Mouse (Mus musculus): ENCODE measurements around the gene Cd300lg. TPM values are rescaled to one million over a fixed set of nuclear protein-coding genes. Genes with fewer than 3 reads are reported as not detected.

Cd300lg gene
- polyA plus RNA-seq, 1 experiment from 2014 or later = 0.43 TPM

DNA sequence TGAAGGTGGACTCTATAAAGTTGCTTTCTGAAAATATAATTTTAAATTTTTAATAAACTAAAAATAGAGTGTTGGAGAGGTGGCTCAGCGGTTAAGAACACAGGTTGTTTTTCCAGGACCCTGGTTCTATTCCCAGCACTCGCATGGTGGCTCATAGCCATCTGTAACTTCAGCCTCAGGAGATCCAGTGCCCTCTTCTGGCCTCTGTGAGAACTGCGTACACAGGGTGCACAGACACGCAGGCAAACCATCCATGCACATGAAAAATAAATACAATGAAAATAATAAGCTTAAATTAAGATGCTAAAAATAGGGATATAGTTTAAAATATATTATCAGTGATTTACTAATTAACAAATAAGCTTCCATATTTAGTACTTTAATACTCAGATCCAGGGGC, 663 bp upstream of the Cd300lg start:
- Histone ChIP-seq H3K27ac (no peak overlapping the region), H3K4me3 (no peak overlapping the region), H3K36me3 (replicated peaks) (no peaks in the 10 kb centered on the region), H3K4me2 (no peak overlapping the region), H3K27me3 (replicated peaks) (no peaks in the 10 kb centered on the region), H3K9me3 (no peaks in the 10 kb centered on the region), H3K4me1 (peaks cover 8% of the 10 kb centered on the region; the same call in 1 of the 2 replicates), H3K9ac (no peak overlapping the region)
- WGBS = 76% methylated on average over 4 of the region's 4 CpGs
- no peak for ATAC-seq (replicated peaks)

DNA sequence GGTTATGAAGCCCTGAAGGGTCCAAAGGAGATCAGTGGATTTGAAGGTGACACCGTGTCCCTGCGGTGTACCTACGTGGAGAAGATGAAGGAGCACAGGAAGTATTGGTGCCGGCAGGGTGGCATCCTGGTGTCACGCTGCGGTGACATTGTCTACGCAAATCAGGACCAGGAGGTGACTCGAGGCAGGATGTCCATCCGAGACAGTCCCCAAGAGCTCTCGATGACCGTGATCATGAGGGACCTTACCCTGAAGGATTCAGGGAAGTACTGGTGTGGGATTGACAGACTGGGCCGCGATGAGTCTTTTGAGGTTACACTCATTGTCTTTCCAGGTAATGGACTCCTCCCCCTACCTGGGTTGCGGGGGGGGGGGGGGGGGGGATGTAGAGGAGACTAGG, 1.7 kb downstream of the Cd300lg start:
- Histone ChIP-seq H3K27ac (no peak overlapping the region), H3K4me2 (no peak overlapping the region), H3K27me3 (replicated peaks) (no peaks in the 10 kb centered on the region), H3K9me3 (no peaks in the 10 kb centered on the region), H3K9ac (no peak overlapping the region), H3K4me1 (peaks cover 8% of the 10 kb centered on the region; the same call in 1 of the 2 replicates), H3K36me3 (replicated peaks) (no peaks in the 10 kb centered on the region), H3K4me3 (no peak overlapping the region)
- 93% methylated on average over 13 of the region's 14 CpGs for WGBS
- ATAC-seq (replicated peaks) = no peak

DNA sequence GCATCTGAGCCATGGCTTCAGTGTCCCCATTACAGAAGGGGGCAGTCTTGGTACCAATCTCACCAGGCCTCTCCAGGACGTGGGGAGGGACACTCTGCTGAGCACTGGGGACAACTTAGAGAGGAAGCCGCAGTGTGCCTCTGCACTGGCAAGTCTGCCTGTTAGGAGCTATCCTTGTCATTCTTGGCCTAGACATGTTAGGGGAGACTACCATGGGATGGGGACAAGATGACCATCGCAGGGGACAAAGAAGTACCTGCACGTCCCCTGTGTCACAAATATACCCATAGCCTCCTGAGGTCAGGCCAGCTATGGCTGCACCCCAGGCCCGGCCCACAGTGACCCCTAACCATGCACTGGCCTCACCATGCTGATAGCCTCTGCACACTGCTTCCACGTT, 2.1 kb downstream of the Cd300lg start:
- WGBS = 83% methylated on average over 6 of the region's 6 CpGs

DNA sequence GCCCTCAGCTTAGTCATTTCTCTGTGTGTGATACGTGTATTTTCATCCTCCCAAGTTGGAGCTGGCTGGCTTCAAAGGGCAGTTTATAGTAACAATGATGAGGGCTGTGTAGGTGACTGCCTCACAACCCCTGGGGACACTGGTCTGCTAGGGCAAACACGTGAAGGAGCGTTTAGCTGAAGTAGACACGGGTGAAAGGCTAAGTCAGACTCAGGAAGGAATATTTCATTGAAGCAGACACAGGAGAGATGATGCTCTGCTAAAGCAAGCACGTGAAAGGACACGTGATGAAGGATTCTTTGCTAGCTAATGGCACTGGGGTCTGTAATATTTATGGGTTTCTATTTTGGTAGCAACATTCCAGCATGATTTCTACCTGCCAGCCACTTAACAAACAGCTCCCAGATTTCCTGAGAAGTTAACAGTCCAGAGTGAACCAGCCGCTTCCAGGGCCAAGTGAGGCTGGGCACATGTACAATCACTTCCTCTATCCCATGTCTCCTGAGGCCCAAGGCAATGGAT, 3.4 kb downstream of the Cd300lg start:
- Histone ChIP-seq H3K36me3 (replicated peaks) (no peaks in the 10 kb centered on the region), H3K4me2 (no peak overlapping the region), H3K9me3 (no peaks in the 10 kb centered on the region), H3K9ac (no peak overlapping the region), H3K27me3 (replicated peaks) (no peaks in the 10 kb centered on the region), H3K27ac (no peak overlapping the region), H3K4me3 (no peak overlapping the region), H3K4me1 (peaks cover 5% of the 10 kb centered on the region; the same call in 1 of the 2 replicates)
- ATAC-seq (replicated peaks) = no peak
- 89% methylated on average over 7 of the region's 7 CpGs for WGBS

More for the DNA sequence above, 2.1 kb downstream of the Cd300lg start:
- Histone ChIP-seq H3K27ac (no peak overlapping the region), H3K4me3 (no peak overlapping the region), H3K27me3 (replicated peaks) (no peaks in the 10 kb centered on the region), H3K9me3 (no peaks in the 10 kb centered on the region), H3K9ac (no peak overlapping the region), H3K36me3 (replicated peaks) (no peaks in the 10 kb centered on the region), H3K4me1 (peaks cover 8% of the 10 kb centered on the region; the same call in 1 of the 2 replicates), H3K4me2 (no peak overlapping the region)
- ATAC-seq (replicated peaks) = no peak

DNA sequence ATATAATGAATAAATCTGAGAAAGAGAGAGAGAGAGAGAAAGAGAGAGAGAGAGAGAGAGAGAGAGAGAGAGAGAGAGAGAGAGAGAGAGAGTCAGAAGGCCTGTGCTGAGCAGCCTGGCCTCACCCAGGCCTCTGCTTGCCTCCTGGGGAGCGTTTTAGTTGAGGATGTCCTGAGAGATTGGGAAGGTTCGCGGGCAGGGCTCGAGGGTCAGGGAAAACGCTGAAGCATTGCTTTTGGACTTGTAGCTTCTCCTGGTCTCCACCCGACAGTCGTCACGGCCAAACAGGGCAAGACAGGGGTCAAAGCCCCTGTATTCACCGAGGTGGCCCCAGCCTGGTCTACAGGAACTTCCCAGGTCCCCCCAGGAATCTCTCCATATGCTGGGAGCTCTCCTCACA, 5.3 kb downstream of the Cd300lg start:
- WGBS = 78% methylated on average over 9 of the region's 9 CpGs
- no peak overlapping the region for H3K27ac ChIP-seq
- H3K9me3 ChIP-seq = no peaks in the 10 kb centered on the region
- H3K9ac ChIP-seq = no peak overlapping the region
- no peaks in the 10 kb centered on the region for H3K36me3 ChIP-seq (replicated peaks)
- H3K4me2 ChIP-seq = no peak overlapping the region
- no peaks in the 10 kb centered on the region for H3K4me1 ChIP-seq
- H3K4me3 ChIP-seq = no peak overlapping the region
- H3K27me3 ChIP-seq (replicated peaks) = no peaks in the 10 kb centered on the region
- no peak for ATAC-seq (replicated peaks)

- Histone ChIP-seq H3K36me3 (replicated peaks) (no peaks in the 10 kb centered on the region), H3K4me2 (no peak overlapping the region), H3K4me3 (no peak overlapping the region), H3K9me3 (no peaks in the 10 kb centered on the region), H3K27ac (no peak overlapping the region), H3K4me1 (no peaks in the 10 kb centered on the region), H3K27me3 (replicated peaks) (no peaks in the 10 kb centered on the region), H3K9ac (no peak overlapping the region)
- no peak for ATAC-seq (replicated peaks)
- WGBS = 57% methylated on average over 14 of the region's 14 CpGs
These were observed 8.7 kb downstream of the Cd300lg start for GRCm38 (mm10) chr11:102049875-102050482.

DNA sequence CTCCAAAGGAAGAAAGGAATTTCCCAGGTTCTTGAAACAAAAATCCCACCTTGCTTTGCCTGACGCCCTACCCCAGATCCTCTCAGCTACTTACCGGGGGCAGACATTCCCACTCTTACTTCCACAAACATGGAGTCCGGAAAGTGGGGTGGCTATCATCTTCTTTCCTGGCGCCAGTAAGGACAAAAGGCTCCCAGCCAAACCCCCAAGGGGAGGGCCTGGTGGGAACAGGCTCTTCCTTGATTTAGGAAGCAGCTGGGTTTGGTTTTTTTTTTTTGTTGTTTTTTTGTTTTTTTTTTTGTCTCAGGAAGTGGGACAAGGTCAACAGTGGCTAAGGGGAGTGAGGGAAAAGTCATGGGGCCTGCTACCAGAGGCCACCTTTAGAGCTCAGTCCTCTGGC, 10.2 kb downstream of the Cd300lg start:
- Histone ChIP-seq H3K9me3 (no peaks in the 10 kb centered on the region), H3K9ac (no peak overlapping the region), H3K27me3 (replicated peaks) (no peaks in the 10 kb centered on the region), H3K36me3 (replicated peaks) (no peaks in the 10 kb centered on the region), H3K4me1 (no peaks in the 10 kb centered on the region), H3K27ac (no peak overlapping the region), H3K4me3 (no peak overlapping the region), H3K4me2 (no peak overlapping the region)
- WGBS = 72% methylated on average over 4 of the region's 4 CpGs
- ATAC-seq (replicated peaks) = no peak

DNA sequence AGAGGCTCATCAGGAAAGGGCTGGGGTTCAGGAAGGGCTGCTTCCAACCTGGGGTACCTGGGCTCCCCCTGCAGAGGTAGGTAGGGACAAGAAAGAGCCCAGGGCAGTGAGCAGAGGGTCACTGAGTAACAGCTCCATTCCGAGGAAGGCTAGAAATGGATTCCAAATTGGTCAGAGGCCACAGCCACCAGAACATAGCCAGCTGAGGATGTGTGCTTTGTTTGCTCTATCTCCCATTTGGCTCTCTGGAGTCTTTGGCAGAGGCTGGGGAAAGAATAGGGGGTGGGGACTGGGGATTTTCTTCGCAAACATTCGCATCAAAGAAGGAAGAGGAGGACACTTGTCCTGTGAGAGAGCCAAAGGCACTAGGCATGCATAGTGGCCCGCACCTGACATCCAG, 10.6 kb downstream of the Cd300lg start:
- WGBS = 41% methylated on average over 4 of the region's 4 CpGs
- Histone ChIP-seq H3K4me3 (no peak overlapping the region), H3K36me3 (replicated peaks) (no peaks in the 10 kb centered on the region), H3K4me2 (no peak overlapping the region), H3K9ac (no peak overlapping the region), H3K9me3 (no peaks in the 10 kb centered on the region), H3K27ac (no peak overlapping the region), H3K4me1 (no peaks in the 10 kb centered on the region), H3K27me3 (replicated peaks) (no peaks in the 10 kb centered on the region)
- no peak for ATAC-seq (replicated peaks)

- Histone ChIP-seq H3K27ac (no peak overlapping the region), H3K4me2 (no peak overlapping the region), H3K27me3 (replicated peaks) (no peaks in the 10 kb centered on the region), H3K36me3 (replicated peaks) (no peaks in the 10 kb centered on the region), H3K4me1 (no peaks in the 10 kb centered on the region), H3K9me3 (no peaks in the 10 kb centered on the region), H3K9ac (no peak overlapping the region), H3K4me3 (no peak overlapping the region)
- no peak for ATAC-seq (replicated peaks)
- WGBS = 79% methylated on average over 12 of the region's 12 CpGs
These were observed 11.4 kb downstream of the Cd300lg start for GRCm38 (mm10) chr11:102052697-102053096.

DNA sequence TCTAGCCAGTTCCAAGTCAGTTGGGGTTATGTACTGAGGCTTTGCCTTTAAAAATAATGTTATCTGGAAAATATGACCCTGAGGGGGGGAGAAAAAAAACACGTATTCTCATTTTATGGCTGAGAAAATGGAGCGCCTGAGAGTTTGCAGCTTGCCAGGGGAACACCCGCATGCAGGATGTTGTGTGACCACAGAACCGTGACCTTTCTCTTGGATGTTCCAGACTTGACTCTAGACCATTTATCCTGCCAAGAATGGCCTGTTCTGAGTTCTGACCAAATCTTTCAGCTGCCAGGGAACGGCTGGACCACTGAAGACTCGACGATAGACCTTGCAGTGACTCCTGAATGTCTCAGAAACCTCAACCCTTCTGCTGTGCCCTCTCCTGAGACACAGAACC, 11.9 kb downstream of the Cd300lg start:
- no peak overlapping the region for H3K9ac ChIP-seq
- H3K4me1 ChIP-seq = no peaks in the 10 kb centered on the region
- H3K9me3 ChIP-seq = no peaks in the 10 kb centered on the region
- no peaks in the 10 kb centered on the region for H3K36me3 ChIP-seq (replicated peaks)
- ATAC-seq (replicated peaks) = no peak
- no peak overlapping the region for H3K27ac ChIP-seq
- no peak overlapping the region for H3K4me2 ChIP-seq
- WGBS = 84% methylated on average over 7 of the region's 7 CpGs
- H3K4me3 ChIP-seq = no peak overlapping the region
- H3K27me3 ChIP-seq (replicated peaks) = no peaks in the 10 kb centered on the region

DNA sequence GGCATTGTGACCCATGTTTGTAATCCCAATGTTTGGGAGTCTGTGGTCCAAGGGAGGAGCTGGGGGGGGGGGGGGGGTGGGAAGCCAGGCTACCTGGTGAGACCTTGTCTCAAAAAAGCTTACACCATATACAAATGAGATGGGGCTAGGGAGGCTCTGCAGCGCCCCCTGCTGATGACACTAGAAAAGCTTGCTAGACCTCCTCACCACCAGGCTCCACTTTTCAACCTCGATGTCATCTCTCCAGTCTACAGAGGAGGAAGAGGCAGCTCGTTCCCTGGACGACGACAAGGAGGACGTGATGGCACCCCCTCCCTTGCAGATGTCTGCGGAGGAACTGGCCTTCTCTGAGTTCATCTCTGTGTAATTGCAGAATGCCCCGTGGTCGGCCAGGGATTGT, 12.5 kb downstream of the Cd300lg start:
- 25% methylated on average over 9 of the region's 9 CpGs for WGBS
- H3K4me3 ChIP-seq = no peak overlapping the region
- ATAC-seq (replicated peaks) = no peak
- no peak overlapping the region for H3K27ac ChIP-seq
- no peaks in the 10 kb centered on the region for H3K9me3 ChIP-seq
- no peak overlapping the region for H3K4me2 ChIP-seq
- no peak overlapping the region for H3K9ac ChIP-seq
- H3K27me3 ChIP-seq (replicated peaks) = no peaks in the 10 kb centered on the region
- no peaks in the 10 kb centered on the region for H3K4me1 ChIP-seq
- H3K36me3 ChIP-seq (replicated peaks) = peaks cover 5% of the 10 kb centered on the region; the same call in 1 of the 2 replicates

GRCm38 (mm10) chr11:102061236-102061940, 20.1 kb downstream of the Cd300lg start:
- Histone ChIP-seq H3K4me2 (peak overlapping the region; percentile 89), H3K36me3 (replicated peaks) (peaks cover 21% of the 10 kb centered on the region; the same call in 1 of the 2 replicates), H3K4me1 (peaks cover 3% of the 10 kb centered on the region; the same call in 1 of the 2 replicates), H3K9ac (peak overlapping the region; percentile 62), H3K4me3 (peak overlapping the region; percentile 46), H3K27ac (no peak overlapping the region), H3K9me3 (no peaks in the 10 kb centered on the region), H3K27me3 (replicated peaks) (0 out of 2 replicates have a peak, but pooled peaks cover 5% of the 10 kb centered on the region)
- WGBS = 4% methylated on average over 23 of the region's 23 CpGs
- ATAC-seq (replicated peaks) = peak; percentile 76

Data from midbrain, embryonic 15.5 days (tissue).